Mouse (Mus musculus) forebrain, embryonic 15.5 days (tissue): ENCODE measurements around the gene Reg2. TPM values are rescaled to one million over a fixed set of nuclear protein-coding genes. Genes with fewer than 3 reads are reported as not detected.
A peak's percentile ranks its signal among the peaks of the same experiment; 100 is the strongest.
"Not testable (repeated sequence)": the region's sequence is repeated elsewhere in the genome, so short reads cannot be mapped to it uniquely, and the experiment has no call there.

Experiments used
- ATAC-seq: fragments of 200-750 bp; cut with Nextera tagmentation; replicated peaks from 2 replicates; pipeline ENCODE4 v1.8.0; 2017; ENCODE audit warnings: mild to moderate bottlenecking, moderate TSS enrichment, moderate library complexity
- H3K27ac ChIP-seq: fragments of 300-500 bp; sonication (generic); replicated peaks from 2 replicates; pipeline ENCODE4 v1.5.1; 2015; ENCODE audit warnings: mild to moderate bottlenecking, inconsistent platforms
- H3K27me3 ChIP-seq: fragments of 300-500 bp; sonication (generic); 2 replicates; pipeline ENCODE4 v1.6.1; 2015; ENCODE audit warnings: inconsistent platforms
- H3K36me3 ChIP-seq: fragments of 300-500 bp; sonication (generic); 2 replicates; pipeline ENCODE4 v1.6.1; 2015; ENCODE audit warnings: mild to moderate bottlenecking, inconsistent platforms
- H3K4me1 ChIP-seq: fragments of 300-500 bp; sonication (generic); 2 replicates; pipeline ENCODE4 v1.6.1; 2015; ENCODE audit warnings: inconsistent platforms
- H3K4me2 ChIP-seq: fragments of 300-500 bp; sonication (generic); replicated peaks from 2 replicates; pipeline ENCODE4 v1.6.1; 2015; ENCODE audit warnings: mild to moderate bottlenecking, inconsistent platforms
- H3K4me3 ChIP-seq: fragments of 300-500 bp; sonication (generic); 2 replicates; pipeline ENCODE4 v1.5.1; 2015; ENCODE audit warnings: mild to moderate bottlenecking, inconsistent platforms
- H3K9ac ChIP-seq: fragments of 300-500 bp; sonication (generic); replicated peaks from 2 replicates; pipeline ENCODE4 v1.6.1; 2015; ENCODE audit warnings: mild to moderate bottlenecking, inconsistent platforms
- H3K9me3 ChIP-seq: fragments of 300-500 bp; sonication (generic); 2 replicates; pipeline ENCODE4 v1.6.1; 2016; ENCODE audit warnings: inconsistent platforms
- WGBS: fragments of 180-500 bp; shearing (Covaris S2); methylation state at CpG from one replicate; pipeline ENCODE4 v1.1.7; 2015; ENCODE audit warnings: mixed read lengths; 5-methylcytosine and 5-hydroxymethylcytosine counted together
- polyA plus RNA-seq: library from polyadenylated mRNA; unstranded; fragments of >200 nt; fragmentation: Nextera tagmentation; extraction: Ambion mirVana; gene quantifications from 2 replicates; pipeline ENCODE4 v1.2.1, GENCODE M21; 2015

Reg2 gene
- polyA plus RNA-seq: not detected in 2 replicates

GRCm38 (mm10) chr6:78395323-78395722 is at the start of gene Reg2:
Gene Reg2 (plus strand): TSS chr6:78395623.
- not testable (repeated sequence) for H3K36me3 ChIP-seq, H3K27ac ChIP-seq, H3K4me1 ChIP-seq, H3K27me3 ChIP-seq, H3K4me2 ChIP-seq, H3K4me3 ChIP-seq, H3K9ac ChIP-seq, ATAC-seq, H3K9me3 ChIP-seq
- WGBS: 96% methylated on average over 4 of the region's 17 CpGs

DNA sequence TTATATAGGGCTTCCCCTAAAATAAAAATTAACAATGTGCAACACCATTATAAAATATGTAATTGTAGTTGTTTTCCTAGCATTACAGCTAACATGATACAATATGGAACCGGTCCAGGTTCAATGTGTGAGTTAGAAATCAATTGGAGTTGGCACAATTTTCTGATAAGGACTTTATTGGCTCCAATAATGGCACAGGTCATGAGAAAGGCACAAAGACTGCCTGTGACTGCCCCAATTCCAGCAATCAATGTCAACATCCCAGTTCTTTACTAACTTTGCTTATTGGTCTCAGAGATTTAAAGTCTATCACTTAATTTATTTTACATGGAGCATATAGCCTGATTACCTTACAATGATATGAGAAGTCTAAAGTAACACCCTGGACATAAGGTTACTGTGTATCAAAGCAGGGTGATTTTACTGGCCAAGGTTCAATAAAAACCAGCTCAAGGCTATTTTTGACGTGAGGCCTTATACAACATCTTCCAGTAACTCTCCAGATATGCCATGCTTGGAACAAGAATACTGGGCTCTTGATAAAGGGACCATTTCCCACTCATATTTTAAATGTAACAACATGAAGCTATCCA is 33.4 kb upstream of the Reg2 start:
- ATAC-seq: no peak
- Histone ChIP-seq H3K36me3 (no peaks in the 10 kb centered on the region), H3K27ac (no peak overlapping the region), H3K4me1 (no peaks in the 10 kb centered on the region), H3K4me3 (no peak overlapping the region), H3K9me3 (no peaks in the 10 kb centered on the region), H3K9ac (no peak overlapping the region), H3K4me2 (no peak overlapping the region), H3K27me3 (no peaks in the 10 kb centered on the region)
- WGBS: 73% methylated on average over 2 of the region's 2 CpGs

- no peak within 1 kb of the TSS for H3K4me2 ChIP-seq
- H3K9me3 ChIP-seq: no peaks in the 10 kb centered on the region
- no peaks in the 10 kb centered on the region for H3K36me3 ChIP-seq
- H3K27me3 ChIP-seq: no peaks in the 10 kb centered on the region
- 95% methylated on average over 2 of the region's 2 CpGs for WGBS
- ATAC-seq: no peak
- H3K9ac ChIP-seq: no peak within 1 kb of the TSS
- H3K27ac ChIP-seq: no peak within 1 kb of the TSS
- H3K4me1 ChIP-seq: no peaks in the 10 kb centered on the region
- no peak within 1 kb of the TSS for H3K4me3 ChIP-seq
Observed at GRCm38 (mm10) chr6:78370357-78370756, 25.1 kb upstream of the Reg2 start, which contains the start of gene Reg3b. Gene Reg3b (plus strand): TSS chr6:78370657.

DNA sequence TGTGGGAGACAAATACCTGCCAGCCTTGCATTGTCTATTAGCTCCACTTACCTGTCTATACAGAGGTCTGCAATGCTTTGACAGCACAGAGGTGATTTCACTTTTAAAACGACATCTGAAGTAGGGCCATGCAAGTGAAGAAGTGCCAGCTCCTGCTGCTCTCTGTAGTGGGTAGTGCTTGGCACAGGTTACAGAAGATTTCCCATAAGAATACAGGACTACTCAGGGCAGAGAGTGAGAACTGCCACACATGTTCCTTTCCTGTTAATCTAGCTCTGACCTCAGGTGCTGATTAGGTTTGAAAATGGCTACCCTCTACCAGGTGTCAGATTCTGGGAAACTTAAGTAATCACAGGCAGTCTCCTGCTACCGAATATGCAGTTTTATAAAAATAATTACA is 16.7 kb upstream of the Reg2 start, which contains the start of gene Reg3d:
Gene Reg3d, minus strand, starts transcription at position 101 of the 400 bp plus-strand sequence.
- no peak within 1 kb of the TSS for H3K27ac ChIP-seq
- no peaks in the 10 kb centered on the region for H3K36me3 ChIP-seq
- no peaks in the 10 kb centered on the region for H3K9me3 ChIP-seq
- WGBS: 78% methylated on average over 2 of the region's 2 CpGs
- no peak for ATAC-seq
- H3K4me3 ChIP-seq: no peak within 1 kb of the TSS
- no peaks in the 10 kb centered on the region for H3K27me3 ChIP-seq
- no peak within 1 kb of the TSS for H3K4me2 ChIP-seq
- no peak within 1 kb of the TSS for H3K9ac ChIP-seq
- no peaks in the 10 kb centered on the region for H3K4me1 ChIP-seq

- no peak within 1 kb of the TSS for H3K4me2 ChIP-seq
- no peaks in the 10 kb centered on the region for H3K36me3 ChIP-seq
- H3K27me3 ChIP-seq: no peaks in the 10 kb centered on the region
- H3K9ac ChIP-seq: no peak within 1 kb of the TSS
- H3K27ac ChIP-seq: no peak within 1 kb of the TSS
- ATAC-seq: no peak
- no peak within 1 kb of the TSS for H3K4me3 ChIP-seq
- H3K4me1 ChIP-seq: no peaks in the 10 kb centered on the region
- no peaks in the 10 kb centered on the region for H3K9me3 ChIP-seq
Observed at GRCm38 (mm10) chr6:78380409-78380808, 15.0 kb upstream of the Reg2 start, which contains the start of gene Reg3a. Gene Reg3a (plus strand): TSS chr6:78380709.

GRCm38 (mm10) chr6:78385609-78386008 is 9.8 kb upstream of the Reg2 start:
- Histone ChIP-seq H3K9ac (no peak overlapping the region), H3K4me2 (no peak overlapping the region), H3K27ac (no peak overlapping the region), H3K27me3 (no peaks in the 10 kb centered on the region), H3K9me3 (no peaks in the 10 kb centered on the region), H3K4me3 (no peak overlapping the region), H3K36me3 (no peaks in the 10 kb centered on the region), H3K4me1 (no peaks in the 10 kb centered on the region)
- 0 out of 2 replicates have a peak, but pooled peaks have one; percentile 26 for ATAC-seq
- WGBS: 80% methylated on average over 3 of the region's 3 CpGs

DNA sequence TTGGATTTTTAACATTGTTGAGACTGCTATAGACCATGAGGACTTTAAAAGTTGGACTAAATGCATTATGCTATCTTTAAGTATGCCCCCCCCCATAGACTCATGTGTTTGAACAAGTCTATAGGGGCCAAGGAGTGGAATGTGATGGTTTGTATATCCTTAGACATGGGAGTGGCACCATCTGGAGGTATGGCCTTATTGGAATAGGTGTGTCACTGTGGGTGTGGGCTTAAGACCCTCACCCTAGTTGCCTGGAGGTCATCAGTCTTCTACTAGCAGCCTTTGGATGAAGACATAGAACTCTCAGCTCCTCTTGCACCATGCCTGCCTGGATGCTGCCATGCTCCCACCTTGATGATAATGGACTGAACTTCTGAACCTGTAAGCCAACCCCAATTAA is 27.0 kb downstream of the Reg2 start, which contains the start of gene Reg1:
Gene Reg1, plus strand, starts transcription at position 301 of the 400 bp plus-strand sequence.
- H3K4me2 ChIP-seq, H3K4me1 ChIP-seq, H3K27ac ChIP-seq, H3K4me3 ChIP-seq, ATAC-seq, H3K9ac ChIP-seq, H3K36me3 ChIP-seq, H3K27me3 ChIP-seq, H3K9me3 ChIP-seq: not testable (repeated sequence)

GRCm38 (mm10) chr6:78425497-78425896 is 30.1 kb downstream of the Reg2 start:
- H3K4me3 ChIP-seq: no peak overlapping the region
- no peak for ATAC-seq
- no peak overlapping the region for H3K4me2 ChIP-seq
- H3K36me3 ChIP-seq: no peaks in the 10 kb centered on the region
- H3K27me3 ChIP-seq: no peaks in the 10 kb centered on the region
- no peaks in the 10 kb centered on the region for H3K9me3 ChIP-seq
- no peaks in the 10 kb centered on the region for H3K4me1 ChIP-seq
- no peak overlapping the region for H3K9ac ChIP-seq
- no peak overlapping the region for H3K27ac ChIP-seq
- WGBS: 84% methylated on average over 3 of the region's 3 CpGs

DNA sequence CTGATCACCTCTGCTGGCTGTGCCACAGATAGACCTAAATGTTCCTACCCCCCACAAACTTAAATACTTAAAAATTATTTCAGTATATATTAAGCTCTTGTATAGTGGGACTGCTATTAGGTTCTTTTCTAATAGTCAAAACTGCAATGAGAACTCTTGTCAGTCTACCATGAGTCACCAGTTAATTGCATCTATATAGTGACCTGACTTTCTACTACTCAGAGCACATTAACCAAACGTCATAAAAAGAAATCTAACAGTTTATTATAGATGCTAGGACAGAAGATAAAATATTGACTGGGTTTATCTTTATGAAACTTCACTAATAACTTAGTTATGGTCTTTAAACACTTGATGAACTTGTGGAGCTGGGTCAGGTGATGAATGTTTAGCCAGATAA is 51.8 kb downstream of the Reg2 start:
- Histone ChIP-seq H3K9me3 (no peaks in the 10 kb centered on the region), H3K27me3 (no peaks in the 10 kb centered on the region), H3K9ac (no peak overlapping the region), H3K4me3 (no peak overlapping the region), H3K4me1 (no peaks in the 10 kb centered on the region), H3K4me2 (no peak overlapping the region), H3K27ac (no peak overlapping the region), H3K36me3 (no peaks in the 10 kb centered on the region)
- ATAC-seq: no peak
- 84% methylated on average over 1 of the region's 1 CpGs for WGBS

- Histone ChIP-seq H3K4me3 (no peak overlapping the region), H3K9ac (no peak overlapping the region), H3K4me2 (no peak overlapping the region), H3K9me3 (no peaks in the 10 kb centered on the region), H3K36me3 (no peaks in the 10 kb centered on the region), H3K4me1 (no peaks in the 10 kb centered on the region), H3K27ac (no peak overlapping the region), H3K27me3 (no peaks in the 10 kb centered on the region)
- no peak for ATAC-seq
Observed at GRCm38 (mm10) chr6:78448409-78448808, 53.0 kb downstream of the Reg2 start.

- Histone ChIP-seq H3K27me3 (no peaks in the 10 kb centered on the region), H3K27ac (no peak overlapping the region), H3K4me2 (no peak overlapping the region), H3K9ac (no peak overlapping the region), H3K36me3 (no peaks in the 10 kb centered on the region), H3K9me3 (no peaks in the 10 kb centered on the region), H3K4me3 (no peak overlapping the region), H3K4me1 (no peaks in the 10 kb centered on the region)
- WGBS: 96% methylated on average over 2 of the region's 2 CpGs
- ATAC-seq: no peak
Observed at GRCm38 (mm10) chr6:78452804-78453203, 57.4 kb downstream of the Reg2 start.
